Mouse (Mus musculus) cerebellum, postnatal 14 days (tissue): ENCODE data around the gene Psmb4.
"Not testable (repeated sequence)": the region's sequence is repeated elsewhere in the genome, so short reads cannot be mapped to it uniquely, and the experiment has no call there.

Experiments used
- DNase-seq, 2 experiments: peaks; one replicate each; pipeline ENCODE4 v3.0.0; 2021; ENCODE audit warnings: mixed read lengths in 2 of 2

Gene Psmb4

GRCm38 (mm10) chr3:94886316-94887224, at the start of gene Psmb4:
Gene Psmb4 (minus strand): TSS chr3:94886961.
- DNase-seq: peak; percentile 85 to 89

- DNase-seq: not testable (repeated sequence)
These were observed 49.4 kb upstream of the Psmb4 start for GRCm38 (mm10) chr3:94936147-94936546.

- not testable (repeated sequence) for DNase-seq
These were observed 48.6 kb upstream of the Psmb4 start for GRCm38 (mm10) chr3:94935332-94935731.

GRCm38 (mm10) chr3:94934564-94934963, 47.8 kb upstream of the Psmb4 start:
- DNase-seq: not testable (repeated sequence)

GRCm38 (mm10) chr3:94933604-94934003, 46.8 kb upstream of the Psmb4 start:
- not testable (repeated sequence) for DNase-seq

GRCm38 (mm10) chr3:94932809-94933564, 46.2 kb upstream of the Psmb4 start, which contains the start of gene Selenbp1:
Gene Selenbp1 (plus strand): TSS chr3:94933056.
- peak; percentile 59 to 75 for DNase-seq

- DNase-seq: not testable (repeated sequence)
These were observed 45.5 kb upstream of the Psmb4 start for GRCm38 (mm10) chr3:94932279-94932678.

- not testable (repeated sequence) for DNase-seq
These were observed 44.8 kb upstream of the Psmb4 start for GRCm38 (mm10) chr3:94931427-94932082.

- DNase-seq: not testable (repeated sequence)
These were observed 43.9 kb upstream of the Psmb4 start for GRCm38 (mm10) chr3:94930386-94931266.

GRCm38 (mm10) chr3:94928979-94929378, 42.2 kb upstream of the Psmb4 start:
- DNase-seq: not testable (repeated sequence)

- not testable (repeated sequence) for DNase-seq
These were observed 39.6 kb upstream of the Psmb4 start for GRCm38 (mm10) chr3:94926301-94926736.

- DNase-seq: no peak
These were observed 37.9 kb upstream of the Psmb4 start for GRCm38 (mm10) chr3:94924688-94925087.

GRCm38 (mm10) chr3:94922333-94922732, 35.6 kb upstream of the Psmb4 start:
- DNase-seq: no peak

GRCm38 (mm10) chr3:94921104-94921503, 34.3 kb upstream of the Psmb4 start:
- no peak for DNase-seq

GRCm38 (mm10) chr3:94918845-94919244, 32.1 kb upstream of the Psmb4 start:
- DNase-seq: no peak

GRCm38 (mm10) chr3:94917816-94918361, 31.1 kb upstream of the Psmb4 start:
- peak in 1 of 2 experiments; percentile 13 for DNase-seq

GRCm38 (mm10) chr3:94915903-94916741, 29.4 kb upstream of the Psmb4 start:
- no peak for DNase-seq

- no peak for DNase-seq
These were observed 27.0 kb upstream of the Psmb4 start for GRCm38 (mm10) chr3:94913801-94914200.

- DNase-seq: no peak
These were observed 24.4 kb upstream of the Psmb4 start for GRCm38 (mm10) chr3:94911050-94911693.

- no peak for DNase-seq
These were observed 19.7 kb upstream of the Psmb4 start for GRCm38 (mm10) chr3:94906482-94906881.
